Mouse (Mus musculus) kidney, postnatal 0 days (tissue): Measurements from ENCODE around the gene Erp44. TPM values are rescaled to one million over a fixed set of nuclear protein-coding genes. Genes with fewer than 3 reads are reported as not detected.

Experiments
- ATAC-seq: fragments of 200-750 bp; cut with Nextera tagmentation; replicated peaks from 2 replicates; pipeline ENCODE4 v1.8.0; 2017; ENCODE audit warnings: low read depth, moderate number of reproducible peaks, moderate TSS enrichment, moderate library complexity; ENCODE audit not compliant: low FRiP score
- DNase-seq: peaks from one replicate; pipeline ENCODE4 v3.0.0-alpha.2; 2016; ENCODE audit warnings: low spot score
- H3K27ac ChIP-seq: fragments of 300-500 bp; sonication (generic); 2 replicates; pipeline ENCODE4 v1.5.1; 2014; ENCODE audit warnings: mild to moderate bottlenecking
- H3K27me3 ChIP-seq: fragments of 300-500 bp; sonication (generic); 2 replicates; pipeline ENCODE4 v1.6.1; 2014; ENCODE audit warnings: low read length, mixed read lengths; ENCODE audit not compliant: insufficient read depth
- H3K36me3 ChIP-seq: fragments of 300-500 bp; sonication (generic); 2 replicates; pipeline ENCODE4 v1.6.1; 2014; ENCODE audit warnings: low read length, mixed read lengths; ENCODE audit not compliant: insufficient read depth
- H3K4me1 ChIP-seq: fragments of 300-500 bp; sonication (generic); replicated peaks from 2 replicates; pipeline ENCODE4 v1.6.1; 2014; ENCODE audit warnings: antibody characterized with exemption, low read length, mixed read lengths; ENCODE audit not compliant: insufficient read depth
- H3K4me2 ChIP-seq: fragments of 300-500 bp; sonication (generic); 2 replicates; pipeline ENCODE4 v1.6.1; 2014; ENCODE audit warnings: mild to moderate bottlenecking, low read length, moderate library complexity, mixed read lengths
- H3K4me3 ChIP-seq: fragments of 300-500 bp; sonication (generic); replicated peaks from 2 replicates; pipeline ENCODE4 v1.5.1; 2014; ENCODE audit warnings: low read depth, low read length
- H3K9ac ChIP-seq: fragments of 300-500 bp; sonication (generic); 2 replicates; pipeline ENCODE4 v1.6.1; 2014; ENCODE audit warnings: low read depth, low read length
- H3K9me3 ChIP-seq: fragments of 300-500 bp; sonication (generic); replicated peaks from 2 replicates; pipeline ENCODE4 v1.6.1; 2016; ENCODE audit warnings: low read length, inconsistent platforms, mixed read lengths
- CTCF ChIP-seq: IDR thresholded peaks from 2 replicates; pipeline ENCODE4 v1.5.1; 2016; ENCODE audit warnings: antibody characterized with exemption, low read depth, mild to moderate bottlenecking, moderate library complexity
- WGBS: fragments of 180-500 bp; shearing (Covaris S2); extraction: QIAGEN DNeasy Blood & Tissue Kit; methylation state at CpG from one replicate; pipeline ENCODE4 v1.1.7; 2014; 5-methylcytosine and 5-hydroxymethylcytosine counted together
- polyA plus RNA-seq: library from polyadenylated mRNA; unstranded; fragments of >200 nt; fragmentation: Nextera tagmentation; extraction: Ambion mirVana; gene quantifications from 2 replicates; pipeline ENCODE4 v1.2.1, GENCODE M21; 2015

Erp44 gene
- 94.3 and 105 TPM in 2 replicates for polyA plus RNA-seq

- Histone ChIP-seq H3K9ac (peak within 1 kb of the TSS; percentile 88), H3K36me3 (0 out of 2 replicates have a peak, but pooled peaks cover 4% of the 10 kb centered on the region), H3K4me1 (0 out of 2 replicates have a peak, but pooled peaks cover 4% of the 10 kb centered on the region), H3K4me3 (peak within 1 kb of the TSS; percentile 92), H3K27me3 (no peaks in the 10 kb centered on the region), H3K9me3 (no peaks in the 10 kb centered on the region), H3K4me2 (peak within 1 kb of the TSS; percentile 72), H3K27ac (peak within 1 kb of the TSS; percentile 88)
- ATAC-seq (peak; percentile 99), DNase-seq (peak; percentile 100)
- under 1% methylated on average over 41 of the region's 41 CpGs for WGBS
- TF ChIP-seq CTCF, result no peak; the same call in 1 of the 2 replicates
Measured at GRCm38 (mm10) chr4:48279498-48280134, at the start of gene Erp44, which contains the start of gene Invs. Gene Erp44 (minus strand): TSS chr4:48279558. Gene Invs (plus strand): TSS chr4:48279760.

GRCm38 (mm10) chr4:48328042-48328441, 48.7 kb upstream of the Erp44 start:
- Histone ChIP-seq H3K27me3 (no peaks in the 10 kb centered on the region), H3K4me2 (no peak overlapping the region), H3K9ac (no peak overlapping the region), H3K9me3 (no peaks in the 10 kb centered on the region), H3K27ac (no peak overlapping the region), H3K36me3 (no peaks in the 10 kb centered on the region), H3K4me1 (no peaks in the 10 kb centered on the region), H3K4me3 (no peak overlapping the region)
- no peak for TF ChIP-seq CTCF
- 67% methylated on average over 2 of the region's 2 CpGs for WGBS
- no peak for DNase-seq
- no peak for ATAC-seq

- Histone ChIP-seq H3K9me3 (no peaks in the 10 kb centered on the region), H3K27ac (no peak overlapping the region), H3K36me3 (no peaks in the 10 kb centered on the region), H3K27me3 (no peaks in the 10 kb centered on the region), H3K4me3 (no peak overlapping the region), H3K9ac (no peak overlapping the region), H3K4me1 (no peaks in the 10 kb centered on the region), H3K4me2 (no peak overlapping the region)
- no peak for ATAC-seq
- TF ChIP-seq CTCF, result no peak
- DNase-seq, result no peak
Measured at GRCm38 (mm10) chr4:48327192-48327591, 47.8 kb upstream of the Erp44 start.

- TF ChIP-seq CTCF, result no peak
- no peaks in the 10 kb centered on the region for H3K27me3 ChIP-seq
- no peaks in the 10 kb centered on the region for H3K9me3 ChIP-seq
- H3K27ac ChIP-seq, result no peak overlapping the region
- no peak overlapping the region for H3K4me2 ChIP-seq
- DNase-seq (no peak), ATAC-seq (no peak)
- 78% methylated on average over 1 of the region's 1 CpGs for WGBS
- no peak overlapping the region for H3K4me3 ChIP-seq
- H3K9ac ChIP-seq, result no peak overlapping the region
- H3K36me3 ChIP-seq, result no peaks in the 10 kb centered on the region
- no peaks in the 10 kb centered on the region for H3K4me1 ChIP-seq
Measured at GRCm38 (mm10) chr4:48322095-48322494, 42.7 kb upstream of the Erp44 start.

- TF ChIP-seq CTCF, result no peak
- WGBS, result 54% methylated on average over 1 of the region's 1 CpGs
- H3K4me3 ChIP-seq, result no peak overlapping the region
- H3K27ac ChIP-seq, result no peak overlapping the region
- H3K4me2 ChIP-seq, result no peak overlapping the region
- H3K9ac ChIP-seq, result no peak overlapping the region
- ATAC-seq (no peak), DNase-seq (peak; percentile 41)
- no peaks in the 10 kb centered on the region for H3K4me1 ChIP-seq
- no peaks in the 10 kb centered on the region for H3K9me3 ChIP-seq
- no peaks in the 10 kb centered on the region for H3K27me3 ChIP-seq
- no peaks in the 10 kb centered on the region for H3K36me3 ChIP-seq
Measured at GRCm38 (mm10) chr4:48321276-48321675, 41.9 kb upstream of the Erp44 start.

- Histone ChIP-seq H3K4me3 (no peak overlapping the region), H3K36me3 (no peaks in the 10 kb centered on the region), H3K27me3 (no peaks in the 10 kb centered on the region), H3K4me1 (no peaks in the 10 kb centered on the region), H3K9ac (no peak overlapping the region), H3K27ac (no peak overlapping the region), H3K9me3 (no peaks in the 10 kb centered on the region), H3K4me2 (no peak overlapping the region)
- TF ChIP-seq CTCF, result no peak
- DNase-seq, result no peak
- 97% methylated on average over 3 of the region's 3 CpGs for WGBS
- ATAC-seq, result no peak
Measured at GRCm38 (mm10) chr4:48316036-48316435, 36.7 kb upstream of the Erp44 start.
